Mouse (Mus musculus) heart, embryonic 15.5 days (tissue): ENCODE measurements at regions not wholly inside any gene's neighbourhood (a gene's known extent, or its start where the extent isn't known, plus 50 kb on each side); places are given as distances from the start of the nearest gene placed in this dataset.

Experiments
- ATAC-seq: fragments of 200-750 bp; cut with Nextera tagmentation; replicated peaks from 2 replicates; pipeline ENCODE4 v1.8.0; 2017; ENCODE audit warnings: low read depth, moderate TSS enrichment; ENCODE audit not compliant: insufficient number of reproducible peaks, insufficient read depth, low FRiP score
- H3K27ac ChIP-seq: fragments of 300-500 bp; sonication (generic); 2 replicates; pipeline ENCODE4 v1.5.1; 2015; ENCODE audit warnings: mild to moderate bottlenecking, inconsistent platforms
- H3K27me3 ChIP-seq: fragments of 300-500 bp; sonication (generic); 2 replicates; pipeline ENCODE4 v1.6.1; 2015; ENCODE audit warnings: inconsistent platforms
- H3K36me3 ChIP-seq: fragments of 300-500 bp; sonication (generic); 2 replicates; pipeline ENCODE4 v1.6.1; 2015; ENCODE audit warnings: mild to moderate bottlenecking, inconsistent platforms
- H3K4me1 ChIP-seq: fragments of 300-500 bp; sonication (generic); replicated peaks from 2 replicates; pipeline ENCODE4 v1.6.1; 2015; ENCODE audit warnings: inconsistent platforms
- H3K4me2 ChIP-seq: fragments of 300-500 bp; sonication (generic); 2 replicates; pipeline ENCODE4 v1.6.1; 2015; ENCODE audit warnings: inconsistent platforms, mild to moderate bottlenecking, moderate library complexity
- H3K4me3 ChIP-seq: fragments of 300-500 bp; sonication (generic); 2 replicates; pipeline ENCODE4 v1.5.1; 2015; ENCODE audit warnings: mild to moderate bottlenecking, inconsistent platforms
- H3K9ac ChIP-seq: fragments of 300-500 bp; sonication (generic); 2 replicates; pipeline ENCODE4 v1.6.1; 2015; ENCODE audit warnings: mild to moderate bottlenecking, inconsistent platforms
- H3K9me3 ChIP-seq: fragments of 300-500 bp; sonication (generic); replicated peaks from 2 replicates; pipeline ENCODE4 v1.6.1; 2016; ENCODE audit warnings: inconsistent platforms
- WGBS: fragments of 180-500 bp; shearing (Covaris S2); methylation state at CpG from one replicate; pipeline ENCODE4 v1.1.7; 2015; ENCODE audit warnings: mixed read lengths; 5-methylcytosine and 5-hydroxymethylcytosine counted together

DNA sequence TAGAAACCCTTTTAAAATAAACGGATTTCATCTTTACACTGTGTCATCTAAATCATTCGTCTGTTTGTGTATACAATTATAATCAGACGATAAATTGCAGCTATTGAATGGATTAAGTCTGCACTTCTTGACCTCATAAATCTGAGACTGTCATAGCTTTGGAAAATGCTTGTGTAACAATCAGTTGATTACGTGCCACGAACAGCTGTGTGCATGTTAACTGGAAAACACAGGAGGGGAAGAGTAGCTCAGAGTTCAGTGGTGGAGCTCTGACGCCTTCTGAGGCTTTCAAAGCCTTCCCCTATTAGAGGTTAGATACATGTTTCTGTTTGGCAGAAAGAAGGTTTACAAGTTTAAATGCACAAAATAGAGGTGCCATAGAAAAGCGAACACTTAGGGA lies 109.7 kb upstream of the Gm765 start:
- H3K36me3 ChIP-seq = no peaks in the 10 kb centered on the region
- no peak overlapping the region for H3K9ac ChIP-seq
- H3K4me3 ChIP-seq = no peak overlapping the region
- H3K4me2 ChIP-seq = no peak overlapping the region
- H3K4me1 ChIP-seq = no peaks in the 10 kb centered on the region
- H3K27me3 ChIP-seq = no peaks in the 10 kb centered on the region
- 65% methylated on average over 7 of the region's 7 CpGs for WGBS
- no peaks in the 10 kb centered on the region for H3K9me3 ChIP-seq
- no peak overlapping the region for H3K27ac ChIP-seq
- ATAC-seq = no peak

DNA sequence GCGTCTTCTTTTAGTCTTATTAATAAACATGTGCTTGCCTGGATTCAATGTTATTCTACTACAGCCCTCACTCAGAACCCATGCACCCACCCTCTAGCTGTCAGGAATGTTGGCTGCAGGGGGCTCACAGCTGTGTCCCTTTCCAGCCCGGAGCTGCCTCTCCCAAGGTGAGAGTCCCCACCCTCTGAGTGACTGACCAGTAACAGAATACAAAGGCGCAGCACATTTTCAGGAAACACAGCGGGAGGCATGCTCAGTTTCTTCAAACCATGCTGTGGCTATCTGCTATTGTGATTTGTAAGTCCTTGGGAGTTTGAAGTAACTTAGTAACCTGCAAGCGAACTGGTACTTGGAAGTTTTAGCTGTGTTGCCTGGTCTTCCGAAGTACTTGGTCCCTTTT lies 93.1 kb upstream of the Gm765 start:
- H3K4me3 ChIP-seq = peak overlapping the region; percentile 22
- no peak for ATAC-seq
- H3K27me3 ChIP-seq = no peaks in the 10 kb centered on the region
- 17% methylated on average over 6 of the region's 6 CpGs for WGBS
- peak overlapping the region; percentile 51 for H3K4me2 ChIP-seq
- no peaks in the 10 kb centered on the region for H3K36me3 ChIP-seq
- H3K4me1 ChIP-seq = no peaks in the 10 kb centered on the region
- no peak overlapping the region for H3K9ac ChIP-seq
- H3K27ac ChIP-seq = no peak overlapping the region
- no peaks in the 10 kb centered on the region for H3K9me3 ChIP-seq

DNA sequence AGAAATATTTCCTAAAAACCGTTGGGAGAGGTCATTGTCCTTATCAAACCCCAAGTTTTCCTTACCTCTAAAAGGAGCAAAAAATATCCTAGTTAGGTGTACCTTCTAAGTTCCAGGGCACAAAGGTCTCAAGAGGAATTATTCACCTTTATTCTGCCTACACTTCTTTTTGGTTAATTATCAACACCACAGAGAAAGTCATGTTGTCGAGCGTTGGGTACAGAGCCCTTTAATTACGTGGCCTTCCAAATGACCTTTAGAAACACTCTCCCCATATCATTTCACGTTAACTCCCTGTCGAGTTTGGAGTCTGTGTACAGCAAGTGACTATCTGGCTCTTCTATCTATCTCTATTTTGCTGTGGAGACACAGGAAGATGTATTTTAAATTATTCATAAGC lies 90.7 kb upstream of the Gm765 start:
- WGBS = 63% methylated on average over 6 of the region's 6 CpGs
- H3K4me1 ChIP-seq = no peaks in the 10 kb centered on the region
- H3K4me2 ChIP-seq = no peak overlapping the region
- no peak overlapping the region for H3K9ac ChIP-seq
- no peaks in the 10 kb centered on the region for H3K9me3 ChIP-seq
- H3K27me3 ChIP-seq = no peaks in the 10 kb centered on the region
- H3K4me3 ChIP-seq = no peak overlapping the region
- no peak overlapping the region for H3K27ac ChIP-seq
- H3K36me3 ChIP-seq = no peaks in the 10 kb centered on the region
- no peak for ATAC-seq

DNA sequence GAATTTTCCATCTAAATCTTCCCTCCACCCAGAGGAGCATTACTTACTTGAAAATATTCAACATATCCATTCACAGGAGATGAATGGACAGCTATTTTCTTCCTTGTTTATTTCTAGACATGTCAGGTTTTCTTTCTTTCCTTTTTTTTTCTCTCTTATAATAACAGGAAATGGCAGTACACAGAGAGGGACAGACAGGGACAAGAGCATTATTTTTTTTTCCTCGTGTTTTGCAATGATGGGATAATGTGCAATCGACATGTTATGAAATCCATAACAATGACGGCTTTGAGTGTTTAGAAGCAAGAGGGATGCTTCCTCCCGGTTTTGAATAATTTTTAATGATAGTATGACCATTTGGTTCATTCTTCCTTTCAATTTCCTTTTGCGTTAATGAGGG lies 86.6 kb upstream of the Gm765 start:
- Histone ChIP-seq H3K4me2 (no peak overlapping the region), H3K4me1 (no peaks in the 10 kb centered on the region), H3K4me3 (no peak overlapping the region), H3K9me3 (no peaks in the 10 kb centered on the region), H3K27ac (no peak overlapping the region), H3K36me3 (no peaks in the 10 kb centered on the region), H3K9ac (no peak overlapping the region), H3K27me3 (no peaks in the 10 kb centered on the region)
- WGBS = 66% methylated on average over 5 of the region's 5 CpGs
- no peak for ATAC-seq

DNA sequence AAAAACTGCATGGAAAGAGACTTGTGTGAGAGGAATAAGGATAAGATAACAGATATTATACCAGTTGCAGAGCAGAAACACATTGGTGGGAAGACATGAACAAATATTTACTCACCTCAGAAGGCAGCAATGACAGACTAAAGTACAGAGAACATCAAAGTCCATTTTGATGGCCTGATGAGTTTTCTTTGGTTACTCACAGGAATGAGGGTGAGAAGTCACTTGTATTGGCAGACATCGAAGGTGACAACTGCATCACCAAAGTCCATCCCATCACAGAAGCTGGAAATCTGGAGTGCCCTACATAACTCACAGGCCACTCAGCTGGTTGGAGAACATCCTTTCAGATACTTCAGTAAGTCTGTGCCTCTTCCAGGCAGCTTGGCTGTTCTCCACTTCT lies 60.1 kb upstream of the Gm765 start:
- Histone ChIP-seq H3K4me3 (no peak overlapping the region), H3K9ac (no peak overlapping the region), H3K4me1 (no peaks in the 10 kb centered on the region), H3K36me3 (no peaks in the 10 kb centered on the region), H3K27ac (no peak overlapping the region), H3K4me2 (no peak overlapping the region), H3K9me3 (no peaks in the 10 kb centered on the region), H3K27me3 (no peaks in the 10 kb centered on the region)
- ATAC-seq = no peak
- 78% methylated on average over 1 of the region's 1 CpGs for WGBS

DNA sequence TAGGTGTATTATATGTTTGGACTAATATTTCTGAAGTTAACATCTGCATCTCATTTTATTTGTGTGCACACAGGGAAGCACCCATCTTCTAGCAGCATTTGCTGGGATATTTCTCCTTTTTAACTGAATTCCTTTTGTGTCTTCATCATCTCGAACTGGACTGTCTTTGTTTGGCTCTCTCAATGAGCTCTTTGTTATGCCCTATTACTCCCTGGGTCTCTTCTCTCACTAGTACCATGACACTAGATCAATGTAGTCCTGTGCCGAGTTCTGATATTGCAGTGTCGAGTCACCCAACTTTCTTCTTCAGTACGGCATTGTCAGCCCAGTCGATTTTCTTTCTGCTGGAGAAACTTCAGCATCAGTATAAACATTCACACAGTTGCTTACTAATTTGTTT lies 52.0 kb upstream of the Gm765 start:
- no peaks in the 10 kb centered on the region for H3K27me3 ChIP-seq
- no peaks in the 10 kb centered on the region for H3K36me3 ChIP-seq
- no peak overlapping the region for H3K27ac ChIP-seq
- 72% methylated on average over 5 of the region's 5 CpGs for WGBS
- H3K4me1 ChIP-seq = no peaks in the 10 kb centered on the region
- no peak overlapping the region for H3K4me3 ChIP-seq
- no peaks in the 10 kb centered on the region for H3K9me3 ChIP-seq
- no peak overlapping the region for H3K9ac ChIP-seq
- H3K4me2 ChIP-seq = no peak overlapping the region
- ATAC-seq = no peak
